Mouse (Mus musculus): ENCODE data around the gene C730034F03Rik. TPM values are rescaled to one million over a fixed set of nuclear protein-coding genes. Genes with fewer than 3 reads are reported as not detected.

Gene C730034F03Rik
- polyA plus RNA-seq, 1 experiment = not detected

DNA sequence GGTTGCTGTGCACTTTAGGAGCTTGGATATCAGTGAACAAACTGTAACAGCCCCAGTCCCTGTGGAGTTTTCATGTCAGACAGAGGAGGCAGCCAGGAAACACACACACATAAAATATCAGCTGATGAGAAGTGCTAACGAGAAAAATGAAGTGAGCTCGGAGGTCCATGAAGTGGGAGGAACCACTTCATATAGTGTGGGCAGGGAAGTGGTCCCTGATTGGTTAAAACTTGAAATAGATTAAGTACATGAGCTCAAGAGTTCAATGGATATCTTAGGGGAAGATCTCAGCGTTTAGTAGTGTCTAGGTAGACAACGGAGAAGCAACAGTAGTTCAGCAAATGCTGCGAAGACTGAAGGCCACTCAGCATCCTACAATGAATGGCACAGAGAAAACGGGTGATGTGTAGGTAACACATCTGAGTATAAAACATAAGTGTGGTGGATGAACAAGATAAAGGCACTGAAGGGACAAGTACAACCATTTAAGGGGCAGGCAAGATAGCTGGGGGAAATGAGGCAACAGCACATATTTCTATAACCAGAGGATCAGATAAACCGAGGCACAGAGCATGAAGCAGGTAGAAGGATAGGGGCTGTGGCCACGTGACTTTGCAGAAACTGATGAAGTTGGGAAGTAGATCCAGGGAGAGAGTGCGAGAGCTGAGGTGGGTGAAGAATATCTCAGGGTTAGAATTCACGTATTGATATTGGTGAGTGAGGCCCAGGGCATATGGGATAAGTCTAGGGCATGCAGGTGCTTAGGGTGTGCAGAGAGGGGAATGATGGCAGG, 24.4 kb upstream of the C730034F03Rik start:
- 70% methylated on average over 10 of the region's 10 CpGs for WGBS
- H3K4me3 ChIP-seq (replicated peaks; ENCODE audit: control insufficient read depth, low read depth, low read length) = no peak overlapping the region
- no peak overlapping the region for H3K27ac ChIP-seq (ENCODE audit: control insufficient read depth, insufficient read depth, low read depth, low read length, poor library complexity)
- no peaks in the 10 kb centered on the region for H3K4me1 ChIP-seq (ENCODE audit: control insufficient read depth, insufficient read depth, low read length)
- no peak for TF ChIP-seq CTCF (IDR thresholded peaks at IDR 0.05; ENCODE audit: control insufficient read depth, insufficient read depth, low read length)
- no peak for TF ChIP-seq POLR2A (IDR thresholded peaks at IDR 0.05; ENCODE audit: borderline replicate concordance, control insufficient read depth, low read depth, low read length)

DNA sequence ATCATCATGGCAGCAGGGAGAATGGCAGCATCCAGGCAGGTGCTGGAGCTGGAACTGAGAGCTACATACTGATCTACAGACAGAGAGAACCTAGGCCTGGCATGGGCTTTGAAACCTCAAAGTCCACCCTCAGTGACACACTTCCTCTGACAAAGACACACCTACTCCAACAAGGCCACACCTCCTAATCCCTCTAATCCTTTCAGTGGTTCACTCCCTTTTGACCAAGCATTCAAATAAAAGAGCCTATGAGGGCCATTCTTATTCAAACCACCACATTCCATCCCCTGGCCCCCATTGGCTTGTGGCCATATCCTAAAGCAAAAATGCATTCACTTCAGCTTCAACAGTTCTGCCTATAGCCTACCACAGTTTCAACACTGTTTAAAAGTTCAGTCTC, 22.7 kb upstream of the C730034F03Rik start:
- TF ChIP-seq CTCF (IDR thresholded peaks at IDR 0.05; ENCODE audit: control insufficient read depth, insufficient read depth, low read length) = no peak
- no peak for TF ChIP-seq POLR2A (IDR thresholded peaks at IDR 0.05; ENCODE audit: borderline replicate concordance, control insufficient read depth, low read depth, low read length)
- no peak overlapping the region for H3K27ac ChIP-seq (ENCODE audit: control insufficient read depth, insufficient read depth, low read depth, low read length, poor library complexity)
- H3K4me3 ChIP-seq (replicated peaks; ENCODE audit: control insufficient read depth, low read depth, low read length) = no peak overlapping the region
- H3K4me1 ChIP-seq (ENCODE audit: control insufficient read depth, insufficient read depth, low read length) = no peaks in the 10 kb centered on the region

- 85% methylated on average over 24 of the region's 24 CpGs for WGBS
- Histone ChIP-seq H3K4me1 (ENCODE audit: control insufficient read depth, insufficient read depth, low read length) (no peaks in the 10 kb centered on the region), H3K27ac (ENCODE audit: control insufficient read depth, insufficient read depth, low read depth, low read length, poor library complexity) (no peak within 1 kb of the TSS), H3K4me3 (replicated peaks; ENCODE audit: control insufficient read depth, low read depth, low read length) (no peak within 1 kb of the TSS)
- TF ChIP-seq POLR2A (IDR thresholded peaks at IDR 0.05; ENCODE audit: borderline replicate concordance, control insufficient read depth, low read depth, low read length) (no peak), CTCF (IDR thresholded peaks at IDR 0.05; ENCODE audit: control insufficient read depth, insufficient read depth, low read length) (no peak)
Measured at GRCm38 (mm10) chr15:89410118-89410517, 19.3 kb upstream of the C730034F03Rik start, which contains the start of gene Syce3. Gene Syce3, minus strand, starts transcription at chr15:89410503.

DNA sequence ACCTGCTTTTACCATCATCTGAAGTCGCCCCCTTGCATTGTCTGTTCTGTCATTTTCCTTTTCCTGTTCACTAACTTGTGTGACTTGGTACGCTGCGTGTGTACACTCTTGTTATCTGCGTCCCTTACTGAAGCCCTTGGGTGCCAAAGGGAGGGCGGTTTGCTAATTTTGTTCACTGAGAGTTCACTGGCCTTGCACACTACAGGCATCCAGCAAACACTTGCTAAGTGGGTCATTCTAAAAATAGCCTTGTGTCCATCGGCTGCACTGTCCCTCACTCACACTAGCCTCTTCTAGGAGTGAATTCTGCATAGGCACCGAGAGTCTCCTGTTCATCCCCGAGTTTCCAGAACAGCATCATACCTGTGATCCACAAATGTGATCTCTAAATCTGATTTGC, 14.1 kb upstream of the C730034F03Rik start:
- H3K27ac ChIP-seq (ENCODE audit: control insufficient read depth, insufficient read depth, low read depth, low read length, poor library complexity) = no peak overlapping the region
- TF ChIP-seq CTCF (IDR thresholded peaks at IDR 0.05; ENCODE audit: control insufficient read depth, insufficient read depth, low read length) = no peak
- TF ChIP-seq POLR2A (IDR thresholded peaks at IDR 0.05; ENCODE audit: borderline replicate concordance, control insufficient read depth, low read depth, low read length) = no peak
- no peak overlapping the region for H3K4me3 ChIP-seq (replicated peaks; ENCODE audit: control insufficient read depth, low read depth, low read length)
- 82% methylated on average over 8 of the region's 8 CpGs for WGBS
- H3K4me1 ChIP-seq (ENCODE audit: control insufficient read depth, insufficient read depth, low read length) = no peaks in the 10 kb centered on the region

DNA sequence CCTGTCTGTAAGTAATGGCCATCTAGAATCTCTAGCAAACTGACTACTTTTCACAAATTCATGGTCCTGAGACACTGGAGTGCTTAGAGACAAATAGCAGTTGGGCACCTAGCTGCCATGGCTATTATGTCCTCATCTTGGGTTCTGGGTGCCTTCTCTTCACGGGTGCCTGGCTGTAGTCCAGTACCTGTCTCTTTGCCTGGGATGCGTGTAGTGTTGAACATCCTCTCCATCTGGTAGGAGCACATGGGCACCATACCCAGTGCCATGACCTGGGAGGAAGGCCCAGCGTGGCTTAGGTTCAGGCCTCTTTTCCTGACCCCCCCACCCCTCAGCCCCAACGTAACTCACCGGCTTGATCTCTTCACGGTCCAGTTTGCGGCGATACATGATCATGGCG, 7.5 kb upstream of the C730034F03Rik start:
- whole genome bisulfite sequencing = 92% methylated on average over 9 of the region's 9 CpGs
- TF ChIP-seq POLR2A (IDR thresholded peaks at IDR 0.05; ENCODE audit: borderline replicate concordance, control insufficient read depth, low read depth, low read length) (no peak), CTCF (IDR thresholded peaks at IDR 0.05; ENCODE audit: control insufficient read depth, insufficient read depth, low read length) (no peak)
- no peak overlapping the region for H3K27ac ChIP-seq (ENCODE audit: control insufficient read depth, insufficient read depth, low read depth, low read length, poor library complexity)
- no peak overlapping the region for H3K4me3 ChIP-seq (replicated peaks; ENCODE audit: control insufficient read depth, low read depth, low read length)
- no peaks in the 10 kb centered on the region for H3K4me1 ChIP-seq (ENCODE audit: control insufficient read depth, insufficient read depth, low read length)

DNA sequence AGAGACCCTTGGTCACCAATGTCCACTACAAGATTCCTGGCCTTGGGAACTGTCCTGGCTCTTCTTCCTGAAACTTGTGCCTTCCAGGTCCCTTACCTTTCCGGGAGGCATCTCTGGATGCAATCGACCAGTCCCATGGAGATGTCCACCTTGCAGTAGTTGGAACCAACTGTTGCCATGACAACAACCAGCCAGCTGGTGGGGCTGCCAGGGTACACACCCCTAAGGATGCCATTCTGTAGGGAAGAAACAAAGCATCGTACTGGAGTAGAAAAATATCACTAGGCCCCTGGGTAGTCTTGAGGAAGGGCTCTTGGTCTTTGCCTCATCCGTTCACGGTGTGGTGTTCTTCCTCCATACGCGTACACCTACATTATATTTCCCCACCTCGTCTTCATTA, 4.8 kb upstream of the C730034F03Rik start:
- H3K4me3 ChIP-seq (replicated peaks; ENCODE audit: control insufficient read depth, low read depth, low read length) = no peak overlapping the region
- no peaks in the 10 kb centered on the region for H3K4me1 ChIP-seq (ENCODE audit: control insufficient read depth, insufficient read depth, low read length)
- TF ChIP-seq CTCF (IDR thresholded peaks at IDR 0.05; ENCODE audit: control insufficient read depth, insufficient read depth, low read length) (no peak), POLR2A (IDR thresholded peaks at IDR 0.05; ENCODE audit: borderline replicate concordance, control insufficient read depth, low read depth, low read length) (no peak)
- H3K27ac ChIP-seq (ENCODE audit: control insufficient read depth, insufficient read depth, low read depth, low read length, poor library complexity) = no peak overlapping the region
- 90% methylated on average over 8 of the region's 8 CpGs for WGBS

- WGBS = 85% methylated on average over 6 of the region's 6 CpGs
- Histone ChIP-seq H3K27ac (ENCODE audit: control insufficient read depth, insufficient read depth, low read depth, low read length, poor library complexity) (no peak within 1 kb of the TSS), H3K4me1 (ENCODE audit: control insufficient read depth, insufficient read depth, low read length) (peaks cover 1% of the 10 kb centered on the region; the same call in 1 of the 2 replicates), H3K4me3 (replicated peaks; ENCODE audit: control insufficient read depth, low read depth, low read length) (no peak within 1 kb of the TSS)
- TF ChIP-seq POLR2A (IDR thresholded peaks at IDR 0.05; ENCODE audit: borderline replicate concordance, control insufficient read depth, low read depth, low read length) = no peak
- no peak for TF ChIP-seq CTCF (IDR thresholded peaks at IDR 0.05; ENCODE audit: control insufficient read depth, insufficient read depth, low read length)
Measured at GRCm38 (mm10) chr15:89425711-89426121, 3.7 kb upstream of the C730034F03Rik start, which contains the start of gene Cpt1b. Gene Cpt1b, minus strand, starts transcription at chr15:89425863.

GRCm38 (mm10) chr15:89426716-89427115, 2.7 kb upstream of the C730034F03Rik start:
- 89% methylated on average over 10 of the region's 10 CpGs for WGBS
- Histone ChIP-seq H3K4me1 (ENCODE audit: control insufficient read depth, insufficient read depth, low read length) (peaks cover 1% of the 10 kb centered on the region; the same call in 1 of the 2 replicates), H3K27ac (ENCODE audit: control insufficient read depth, insufficient read depth, low read depth, low read length, poor library complexity) (no peak overlapping the region)

More at GRCm38 (mm10) chr15:89426716-89427115, 2.7 kb upstream of the C730034F03Rik start:
- H3K4me3 ChIP-seq (replicated peaks; ENCODE audit: control insufficient read depth, low read depth, low read length) = no peak overlapping the region
- TF ChIP-seq POLR2A (IDR thresholded peaks at IDR 0.05; ENCODE audit: borderline replicate concordance, control insufficient read depth, low read depth, low read length) = no peak
- TF ChIP-seq CTCF (IDR thresholded peaks at IDR 0.05; ENCODE audit: control insufficient read depth, insufficient read depth, low read length) = no peak

All from bone marrow, adult 2 months (tissue).